Mouse (Mus musculus): ENCODE measurements around the gene Tfap2b. TPM values are rescaled to one million over a fixed set of nuclear protein-coding genes. Genes with fewer than 3 reads are reported as not detected.

The Tfap2b gene
- polyA plus RNA-seq, 1 experiment: not detected

- no peak overlapping the region for H3K4me3 ChIP-seq (ENCODE audit: extremely low read depth, insufficient read depth, insufficient read length)
- DNase-seq (ENCODE audit: low read depth in 1 of 2, low spot score in 2 of 2): no peak
- WGBS: 4% methylated on average over 30 of the region's 30 CpGs
- H3K36me3 ChIP-seq (ENCODE audit: control insufficient read depth, insufficient read depth, low read length): no peaks in the 10 kb centered on the region
- no peak overlapping the region for H3K27ac ChIP-seq (ENCODE audit: insufficient read depth, low read length)
- no peaks in the 10 kb centered on the region for H3K4me1 ChIP-seq (ENCODE audit: control insufficient read depth, insufficient read depth, insufficient read length)
- TF ChIP-seq POLR2A (IDR thresholded peaks at IDR 0.05; ENCODE audit: low read depth, low read length): no peak
- H3K27me3 ChIP-seq (ENCODE audit: control insufficient read depth, insufficient read depth, low read length): peaks cover 3% of the 10 kb centered on the region
Observed at GRCm38 (mm10) chr1:19210215-19211032, 1.7 kb downstream of the Tfap2b start.

- Histone ChIP-seq H3K27ac (ENCODE audit: insufficient read depth, low read length) (no peak overlapping the region), H3K36me3 (ENCODE audit: control insufficient read depth, insufficient read depth, low read length) (no peaks in the 10 kb centered on the region), H3K4me3 (ENCODE audit: extremely low read depth, insufficient read depth, insufficient read length) (no peak overlapping the region), H3K4me1 (ENCODE audit: control insufficient read depth, insufficient read depth, insufficient read length) (no peaks in the 10 kb centered on the region), H3K27me3 (ENCODE audit: control insufficient read depth, insufficient read depth, low read length) (peaks cover 3% of the 10 kb centered on the region)
- DNase-seq (ENCODE audit: low read depth in 1 of 2, low spot score in 2 of 2): no peak
- WGBS: 14% methylated on average over 8 of the region's 8 CpGs
- TF ChIP-seq POLR2A (IDR thresholded peaks at IDR 0.05; ENCODE audit: low read depth, low read length): no peak
- no peak for TF ChIP-seq CTCF (IDR thresholded peaks at IDR 0.05; ENCODE audit: extremely low read depth, insufficient read depth, insufficient read length, insufficient replicate concordance)
Observed at GRCm38 (mm10) chr1:19211033-19211405, 2.3 kb downstream of the Tfap2b start.

DNA sequence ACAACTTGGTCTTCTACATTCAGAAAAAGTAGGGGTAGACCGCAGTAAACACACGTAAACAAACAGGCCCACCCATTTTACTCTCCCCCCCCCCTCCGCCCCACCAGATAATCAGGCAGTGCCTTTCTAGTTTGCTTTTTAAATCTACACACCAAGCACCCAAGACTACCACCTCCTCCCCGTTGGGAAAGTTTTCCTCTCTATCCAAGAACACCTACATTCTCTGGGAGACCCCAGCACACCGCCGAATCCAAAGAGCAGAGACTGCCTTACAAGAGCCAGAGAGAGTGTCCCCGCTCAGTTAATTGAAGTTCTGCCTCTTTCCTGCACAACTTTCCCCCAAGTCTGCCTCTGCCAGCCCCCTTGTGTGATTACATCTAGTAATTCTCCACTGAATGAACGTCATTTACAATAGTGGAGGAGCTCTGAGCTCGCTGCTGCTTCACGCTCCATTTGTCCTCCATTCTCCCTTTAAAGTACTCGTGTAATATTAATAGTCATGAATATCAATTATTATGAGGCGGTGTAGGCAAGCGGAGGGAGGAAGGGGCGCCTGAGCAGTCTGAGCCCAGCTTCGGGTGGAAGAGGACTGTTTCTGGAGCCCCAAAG is 2.9 kb downstream of the Tfap2b start:
- WGBS: 10% methylated on average over 15 of the region's 15 CpGs
- no peak overlapping the region for H3K27ac ChIP-seq (ENCODE audit: insufficient read depth, low read length)
- H3K27me3 ChIP-seq (ENCODE audit: control insufficient read depth, insufficient read depth, low read length): peaks cover 3% of the 10 kb centered on the region
- H3K36me3 ChIP-seq (ENCODE audit: control insufficient read depth, insufficient read depth, low read length): no peaks in the 10 kb centered on the region
- no peak overlapping the region for H3K4me3 ChIP-seq (ENCODE audit: extremely low read depth, insufficient read depth, insufficient read length)
- H3K4me1 ChIP-seq (ENCODE audit: control insufficient read depth, insufficient read depth, insufficient read length): no peaks in the 10 kb centered on the region
- no peak for DNase-seq (ENCODE audit: low read depth in 1 of 2, low spot score in 2 of 2)
- TF ChIP-seq CTCF (IDR thresholded peaks at IDR 0.05; ENCODE audit: extremely low read depth, insufficient read depth, insufficient read length, insufficient replicate concordance) (no peak), POLR2A (IDR thresholded peaks at IDR 0.05; ENCODE audit: low read depth, low read length) (no peak)

DNA sequence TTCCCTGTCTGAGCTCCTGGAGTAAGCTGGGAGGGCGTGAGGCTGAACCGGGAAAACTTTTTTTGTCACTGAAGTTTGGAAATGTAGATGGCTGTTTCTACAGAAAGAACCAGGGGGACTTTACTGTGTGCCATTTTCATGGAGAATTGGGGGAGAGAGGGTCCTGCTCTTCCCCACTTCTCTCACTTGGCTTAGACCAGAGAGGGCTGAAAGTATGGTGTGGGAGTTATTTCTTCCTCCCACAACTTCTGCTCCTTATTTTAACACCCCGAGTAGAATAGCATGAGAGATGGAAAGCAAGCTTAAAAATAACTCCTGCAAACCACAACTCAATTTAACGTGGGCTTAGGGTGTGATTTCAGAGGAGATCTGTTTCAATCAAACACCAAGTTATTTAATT is 4.0 kb downstream of the Tfap2b start:
- Histone ChIP-seq H3K27ac (ENCODE audit: insufficient read depth, low read length) (no peak overlapping the region), H3K27me3 (ENCODE audit: control insufficient read depth, insufficient read depth, low read length) (peaks cover 3% of the 10 kb centered on the region), H3K36me3 (ENCODE audit: control insufficient read depth, insufficient read depth, low read length) (no peaks in the 10 kb centered on the region), H3K4me3 (ENCODE audit: extremely low read depth, insufficient read depth, insufficient read length) (no peak overlapping the region), H3K4me1 (ENCODE audit: control insufficient read depth, insufficient read depth, insufficient read length) (no peaks in the 10 kb centered on the region)
- DNase-seq (ENCODE audit: low read depth in 1 of 2, low spot score in 2 of 2): no peak
- WGBS: 2% methylated on average over 4 of the region's 4 CpGs
- TF ChIP-seq CTCF (IDR thresholded peaks at IDR 0.05; ENCODE audit: extremely low read depth, insufficient read depth, insufficient read length, insufficient replicate concordance) (no peak), POLR2A (IDR thresholded peaks at IDR 0.05; ENCODE audit: low read depth, low read length) (no peak)

DNA sequence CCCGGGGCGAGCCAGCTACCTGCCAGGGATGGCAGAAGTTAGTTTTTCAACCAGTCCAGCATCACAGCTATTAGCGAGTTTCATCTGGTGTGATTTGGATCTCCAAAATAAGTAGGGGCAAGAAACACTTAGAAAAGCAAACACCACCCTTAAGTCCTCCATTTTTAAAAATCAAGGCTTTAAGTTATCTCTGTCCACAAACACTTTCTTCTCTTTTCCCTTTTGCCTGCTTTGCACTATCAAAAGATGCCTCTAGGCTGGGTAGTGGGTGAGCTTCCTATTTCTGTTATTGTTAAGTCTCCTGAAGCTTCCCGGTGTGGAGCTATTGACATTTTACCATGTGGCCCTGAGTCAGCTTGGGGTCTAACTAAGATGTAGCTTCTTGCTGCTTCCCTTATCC is 4.5 kb downstream of the Tfap2b start:
- no peak overlapping the region for H3K27ac ChIP-seq (ENCODE audit: insufficient read depth, low read length)
- no peak for DNase-seq (ENCODE audit: low read depth in 1 of 2, low spot score in 2 of 2)
- H3K4me3 ChIP-seq (ENCODE audit: extremely low read depth, insufficient read depth, insufficient read length): no peak overlapping the region
- H3K27me3 ChIP-seq (ENCODE audit: control insufficient read depth, insufficient read depth, low read length): peaks cover 3% of the 10 kb centered on the region
- H3K36me3 ChIP-seq (ENCODE audit: control insufficient read depth, insufficient read depth, low read length): no peaks in the 10 kb centered on the region
- TF ChIP-seq POLR2A (IDR thresholded peaks at IDR 0.05; ENCODE audit: low read depth, low read length) (no peak), CTCF (IDR thresholded peaks at IDR 0.05; ENCODE audit: extremely low read depth, insufficient read depth, insufficient read length, insufficient replicate concordance) (no peak)
- WGBS: 2% methylated on average over 4 of the region's 4 CpGs
- no peaks in the 10 kb centered on the region for H3K4me1 ChIP-seq (ENCODE audit: control insufficient read depth, insufficient read depth, insufficient read length)

DNA sequence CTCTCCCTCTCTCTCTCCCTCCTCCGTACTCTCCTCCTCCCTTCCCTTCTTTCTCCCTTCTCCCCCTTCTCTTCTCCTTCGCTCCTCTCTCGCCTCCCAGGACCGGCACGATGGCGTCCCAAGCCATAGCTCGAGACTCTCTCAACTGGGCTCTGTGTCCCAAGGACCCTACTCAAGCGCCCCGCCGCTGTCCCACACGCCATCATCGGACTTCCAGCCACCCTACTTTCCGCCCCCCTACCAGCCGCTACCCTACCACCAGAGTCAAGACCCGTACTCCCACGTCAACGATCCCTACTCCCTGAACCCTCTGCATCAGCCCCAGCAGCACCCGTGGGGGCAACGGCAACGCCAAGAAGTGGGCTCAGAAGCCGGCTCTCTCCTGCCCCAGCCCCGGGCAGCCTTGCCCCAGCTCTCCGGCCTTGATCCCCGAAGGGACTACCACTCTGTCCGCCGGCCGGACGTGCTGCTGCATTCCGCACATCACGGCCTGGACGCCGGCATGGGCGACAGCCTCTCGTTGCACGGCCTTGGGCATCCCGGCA is 5.2 kb downstream of the Tfap2b start:
- Histone ChIP-seq H3K36me3 (ENCODE audit: control insufficient read depth, insufficient read depth, low read length) (no peaks in the 10 kb centered on the region), H3K27ac (ENCODE audit: insufficient read depth, low read length) (no peak overlapping the region), H3K27me3 (ENCODE audit: control insufficient read depth, insufficient read depth, low read length) (peaks cover 3% of the 10 kb centered on the region), H3K4me3 (ENCODE audit: extremely low read depth, insufficient read depth, insufficient read length) (no peak overlapping the region), H3K4me1 (ENCODE audit: control insufficient read depth, insufficient read depth, insufficient read length) (no peaks in the 10 kb centered on the region)
- TF ChIP-seq CTCF (IDR thresholded peaks at IDR 0.05; ENCODE audit: extremely low read depth, insufficient read depth, insufficient read length, insufficient replicate concordance) (no peak), POLR2A (IDR thresholded peaks at IDR 0.05; ENCODE audit: low read depth, low read length) (no peak)
- WGBS: 10% methylated on average over 36 of the region's 36 CpGs
- DNase-seq (ENCODE audit: low read depth in 1 of 2, low spot score in 2 of 2): no peak

DNA sequence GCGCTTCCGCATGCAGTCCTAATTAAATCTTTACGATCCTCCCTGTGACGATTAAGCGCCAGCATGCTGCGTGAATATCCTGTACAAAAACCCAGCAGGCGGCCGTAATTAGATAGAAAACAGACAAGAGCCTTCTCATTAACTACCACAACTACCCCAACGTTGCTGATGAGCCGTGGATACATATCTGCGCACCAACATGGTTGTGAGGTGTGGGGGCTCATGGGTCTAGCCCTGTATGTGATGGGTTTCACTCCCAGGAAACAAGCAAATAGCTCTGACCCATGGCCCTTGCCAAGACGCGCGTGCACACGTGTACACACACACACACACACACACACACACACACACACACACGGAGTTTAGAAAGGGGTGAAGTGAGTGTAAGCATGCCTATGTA is 8.7 kb downstream of the Tfap2b start:
- no peak for TF ChIP-seq CTCF (IDR thresholded peaks at IDR 0.05; ENCODE audit: extremely low read depth, insufficient read depth, insufficient read length, insufficient replicate concordance)
- TF ChIP-seq POLR2A (IDR thresholded peaks at IDR 0.05; ENCODE audit: low read depth, low read length): no peak
- no peak overlapping the region for H3K27ac ChIP-seq (ENCODE audit: insufficient read depth, low read length)

More for the DNA sequence above, 8.7 kb downstream of the Tfap2b start:
- H3K36me3 ChIP-seq (ENCODE audit: control insufficient read depth, insufficient read depth, low read length): no peaks in the 10 kb centered on the region
- no peak for DNase-seq (ENCODE audit: low read depth in 1 of 2, low spot score in 2 of 2)
- H3K27me3 ChIP-seq (ENCODE audit: control insufficient read depth, insufficient read depth, low read length): no peaks in the 10 kb centered on the region
- H3K4me3 ChIP-seq (ENCODE audit: extremely low read depth, insufficient read depth, insufficient read length): no peak overlapping the region
- H3K4me1 ChIP-seq (ENCODE audit: control insufficient read depth, insufficient read depth, insufficient read length): no peaks in the 10 kb centered on the region
- WGBS: 8% methylated on average over 16 of the region's 16 CpGs
